ENCODE assay signal across 8 mouse cellular contexts in the genomic region with DNA sequence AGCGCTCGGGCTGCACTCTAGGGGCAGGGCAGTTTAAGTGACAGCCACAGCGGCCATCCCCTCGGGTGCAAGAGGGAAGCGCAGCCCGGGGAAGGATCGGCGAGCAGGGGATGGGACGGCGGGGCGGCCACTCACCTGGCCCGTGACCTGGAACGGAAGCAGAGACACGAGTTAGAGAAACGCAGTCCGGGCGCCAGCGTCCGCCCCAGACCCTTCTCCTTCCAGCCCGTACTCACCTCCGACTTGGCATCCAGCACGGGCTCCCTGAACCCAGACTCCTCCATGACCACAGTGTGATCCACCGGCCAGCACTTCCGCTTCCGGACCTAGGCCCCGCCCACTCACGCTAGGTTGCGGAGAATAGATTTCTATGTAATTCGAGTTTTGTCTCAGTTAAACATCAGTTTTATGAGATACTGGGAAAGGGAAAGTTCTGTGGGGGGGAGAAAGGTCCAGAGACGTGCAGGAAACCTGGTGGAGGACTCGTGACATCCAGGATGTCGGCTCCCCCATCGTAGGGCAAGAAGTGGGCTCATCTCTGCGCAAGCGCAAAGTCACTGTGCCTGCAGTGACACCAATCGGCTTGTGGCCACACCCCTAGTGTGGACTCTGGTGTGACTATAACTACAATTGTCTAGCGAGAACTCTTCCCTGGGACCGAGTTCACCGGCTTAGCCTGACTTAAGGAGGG. TPM values are rescaled to one million over a fixed set of nuclear protein-coding genes. Genes with fewer than 3 reads are reported as not detected.
A peak's percentile ranks its signal among the peaks of the same experiment; 100 is the strongest.
DNase-seq lines count a peak whose midpoint lies in the region; ATAC-seq lines count a peak whose summit lies in the region.

A gene (minus strand): TSS at position 534 of the 691 bp plus-strand sequence.

- H3K36me3 ChIP-seq in heart, embryonic 14.5 days (ENCODE audit: control insufficient read depth, insufficient read depth, low read length): peaks cover 10% of the 10 kb centered on the region
- peaks cover 6% of the 10 kb centered on the region; the same call in 1 of the 2 replicates for H3K36me3 ChIP-seq in liver, embryonic 13.5 days
- H3K36me3 ChIP-seq in stomach, embryonic 16.5 days (ENCODE audit: control insufficient read depth, insufficient read depth, low read length): no peaks in the 10 kb centered on the region

- WGBS in heart, embryonic 14.5 days: under 1% methylated on average over 39 of the region's 39 CpGs
- WGBS in liver, embryonic 13.5 days (ENCODE audit: insufficient replicate concordance): under 1% methylated on average over 39 of the region's 39 CpGs
- WGBS in stomach, embryonic 16.5 days: under 1% methylated on average over 39 of the region's 39 CpGs

- no peaks in the 10 kb centered on the region for H3K27me3 ChIP-seq in heart, embryonic 14.5 days (ENCODE audit: control insufficient read depth, insufficient read depth, low read length)
- H3K27me3 ChIP-seq in liver, embryonic 13.5 days: no peaks in the 10 kb centered on the region
- H3K27me3 ChIP-seq in stomach, embryonic 16.5 days (ENCODE audit: control insufficient read depth, insufficient read depth, low read length): no peaks in the 10 kb centered on the region

- peak within 1 kb of the TSS; percentile 82 for H3K9ac ChIP-seq in heart, embryonic 14.5 days (ENCODE audit: low read length)
- H3K9ac ChIP-seq in liver, embryonic 13.5 days: peak within 1 kb of the TSS; percentile 81
- H3K9ac ChIP-seq in stomach, embryonic 16.5 days (ENCODE audit: low read length): peak within 1 kb of the TSS; percentile 84

- peak; percentile 95 for ATAC-seq in heart, embryonic 14.5 days (ENCODE audit: insufficient number of reproducible peaks, insufficient read depth, low FRiP score, low read depth)
- ATAC-seq in liver, embryonic 13.5 days (ENCODE audit: low read depth): peak; percentile 98
- ATAC-seq in stomach, embryonic 16.5 days (ENCODE audit: insufficient read depth, low FRiP score): peak; percentile 97

- peak; percentile 93 for DNase-seq in CD4-positive, CD25-positive, alpha-beta regulatory T cell, adult 2 months (ENCODE audit: low read depth, low spot score)
- DNase-seq in fibroblast of lung, adult 2 months (ENCODE audit: low read depth): peak; percentile 73
- DNase-seq in kidney, postnatal 14 days: peak; percentile 96
- DNase-seq in liver, embryonic 13.5 days: peak; percentile 85
- peak; percentile 94 for DNase-seq in neural tube, embryonic 10.5 days (ENCODE audit: extremely low spot score, low spot score)

- no peaks in the 10 kb centered on the region for H3K9me3 ChIP-seq in heart, embryonic 14.5 days (ENCODE audit: control insufficient read depth, low read length)
- H3K9me3 ChIP-seq in liver, embryonic 13.5 days (replicated peaks): no peaks in the 10 kb centered on the region
- H3K9me3 ChIP-seq in stomach, embryonic 16.5 days (replicated peaks; ENCODE audit: control insufficient read depth, low read length): no peaks in the 10 kb centered on the region

- peak within 1 kb of the TSS; percentile 87 for H3K4me3 ChIP-seq in brown adipose tissue, adult 24 weeks (ENCODE audit: insufficient read depth, low read depth, low read length)
- peak within 1 kb of the TSS; percentile 83 to 87 for H3K4me3 ChIP-seq in heart, embryonic 14.5 days (ENCODE audit: control insufficient read depth in 1 of 2, insufficient read depth in 1 of 2, low read depth in 1 of 2, low read length in 2 of 2)
- H3K4me3 ChIP-seq in liver, embryonic 13.5 days (replicated peaks): peak within 1 kb of the TSS; percentile 80
- H3K4me3 ChIP-seq in stomach, embryonic 16.5 days (replicated peaks; ENCODE audit: low read length): peak within 1 kb of the TSS; percentile 87

- peak within 1 kb of the TSS; percentile 90 for H3K4me2 ChIP-seq in heart, embryonic 14.5 days (ENCODE audit: low read length)
- H3K4me2 ChIP-seq in liver, embryonic 13.5 days: peak within 1 kb of the TSS; percentile 84
- peak within 1 kb of the TSS; percentile 77 for H3K4me2 ChIP-seq in stomach, embryonic 16.5 days (ENCODE audit: low read depth, low read length)

- H3K4me1 ChIP-seq in brown adipose tissue, adult 24 weeks (ENCODE audit: control insufficient read depth, insufficient read depth, insufficient read length, low read length): peaks cover 2% of the 10 kb centered on the region; the same call in 1 of the 2 replicates
- peaks cover 0 to 8% of the 10 kb centered on the region in 2 experiments; a peak in 1 of 4 replicates for H3K4me1 ChIP-seq in heart, embryonic 14.5 days (ENCODE audit: control insufficient read depth in 2 of 2, insufficient read depth in 2 of 2, low read length in 2 of 2)
- H3K4me1 ChIP-seq in liver, embryonic 13.5 days (replicated peaks): peaks cover 13% of the 10 kb centered on the region
- no peaks in the 10 kb centered on the region for H3K4me1 ChIP-seq in stomach, embryonic 16.5 days (ENCODE audit: control insufficient read depth, insufficient read depth, low read length)

- H3K27ac ChIP-seq in brown adipose tissue, adult 24 weeks (replicated peaks; ENCODE audit: low read depth, low read length): peak within 1 kb of the TSS; percentile 80
- peak within 1 kb of the TSS; percentile 74 to 79 for H3K27ac ChIP-seq in heart, embryonic 14.5 days (replicated peaks in 1 of 2; ENCODE audit: control insufficient read depth in 1 of 2, insufficient read depth in 1 of 2, low read depth in 2 of 2, low read length in 2 of 2)
- peak within 1 kb of the TSS; percentile 67 for H3K27ac ChIP-seq in liver, embryonic 13.5 days
- H3K27ac ChIP-seq in stomach, embryonic 16.5 days (ENCODE audit: low read length): peak within 1 kb of the TSS; percentile 84

RNA-seq across cellular contexts. Expression of the gene that starts here (rescaled TPM):
- polyA plus RNA-seq in brown adipose tissue, adult 24 weeks (2012; ENCODE audit: insufficient read depth, insufficient read length, missing spikeins): 123 and 160 TPM in 2 replicates
- 79.4 and 91.8 TPM in 2 replicates for polyA plus RNA-seq in heart, embryonic 14.5 days (2014; fragmentation: Nextera tagmentation; extraction: Ambion mirVana)
- 60.8 and 61.0 TPM in 2 replicates for polyA plus RNA-seq in liver, embryonic 13.5 days (2015; fragmentation: Nextera tagmentation; extraction: Ambion mirVana)
- 101 and 103 TPM in 2 replicates for polyA plus RNA-seq in stomach, embryonic 16.5 days (2015; fragmentation: Nextera tagmentation; extraction: Ambion mirVana)

Comparison
In these comparisons a context has a peak if more than half of its experiments do, and no peak if none do; other contexts are left out.
1. Peak in every context shown above with its lines: DNase-seq, ATAC-seq, H3K4me3 ChIP-seq and H3K27ac ChIP-seq.